In the genomic region with DNA sequence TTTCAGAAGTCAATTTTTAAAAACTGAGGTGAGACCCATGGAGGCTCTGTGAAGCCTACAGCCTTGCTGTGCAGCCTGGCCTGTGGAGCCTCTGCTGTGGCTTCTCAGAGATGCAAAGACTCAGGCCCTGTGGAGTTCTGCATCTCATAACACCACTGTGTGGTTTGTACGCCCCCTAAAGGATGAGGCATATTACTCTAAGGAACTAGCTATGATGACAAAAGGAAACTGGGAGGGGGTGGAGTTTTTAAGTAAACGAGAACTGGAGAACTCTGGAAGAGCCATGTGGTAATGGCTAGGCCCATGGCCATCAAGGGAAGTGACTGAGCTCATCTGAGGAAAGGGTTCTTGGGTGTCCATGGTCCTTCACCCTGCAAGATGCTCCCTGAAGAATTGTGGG, we compare ENCODE assay signal across 21 mouse cellular contexts.
DNase-seq lines count a peak whose midpoint lies in the region; ATAC-seq and TF ChIP-seq lines count a peak whose summit lies in the region.
"Had no signal": no experiment of that assay in that cellular context is flagged by ENCODE, and none has a peak within 500 bp of the region (broad histone marks: within the 10 kb centered on the region; RNA-seq: fewer than 3 reads in every experiment).

No protein-coding gene starts in this region.

- H3K9ac ChIP-seq in forebrain, embryonic 12.5 days = no peak overlapping the region
- H3K9ac ChIP-seq in forebrain, embryonic 16.5 days (replicated peaks; ENCODE audit: low read depth, low read length) = no peak overlapping the region
- H3K9ac ChIP-seq: intestine, embryonic 15.5 days; kidney, embryonic 15.5 days; limb, embryonic 13.5 days; liver, embryonic 14.5 days; midbrain, embryonic 12.5 days; neural tube, embryonic 12.5 days had no signal

- DNase-seq in layer of hippocampus, adult 2 months (ENCODE audit: low spot score in 2 of 2) = no peak
- DNase-seq in layer of hippocampus, postnatal 14 days (ENCODE audit: low spot score in 2 of 2) = no peak
- peak; percentile 24 for DNase-seq in brain, adult 2 months (ENCODE audit: low read depth, low spot score)
- no peak for DNase-seq in gastrocnemius, postnatal 36 days
- no peak for DNase-seq in heart, postnatal 36 days
- DNase-seq in cerebellum, adult 11 months = no peak
- DNase-seq: adrenal gland, adult 8-10 months; cerebellum, adult 11-12 months; cerebellum, postnatal 14 days; heart, adult 18-20 months; kidney, postnatal 4 days; thymus, postnatal 14 days had no signal

- no peak overlapping the region for H3K4me3 ChIP-seq in forebrain, embryonic 12.5 days (replicated peaks)
- no peak overlapping the region for H3K4me3 ChIP-seq in forebrain, embryonic 16.5 days (replicated peaks; ENCODE audit: low read length)
- no peak overlapping the region for H3K4me3 ChIP-seq in layer of hippocampus, adult 2 months
- H3K4me3 ChIP-seq: intestine, embryonic 15.5 days; kidney, embryonic 15.5 days; limb, embryonic 13.5 days; midbrain, embryonic 12.5 days; neural tube, embryonic 12.5 days had no signal

- H3K9me3 ChIP-seq in forebrain, embryonic 12.5 days = no peaks in the 10 kb centered on the region
- H3K9me3 ChIP-seq in forebrain, embryonic 16.5 days (ENCODE audit: control insufficient read depth, low read length) = no peaks in the 10 kb centered on the region
- H3K9me3 ChIP-seq: intestine, embryonic 15.5 days; kidney, embryonic 15.5 days; limb, embryonic 13.5 days; midbrain, embryonic 12.5 days; neural tube, embryonic 12.5 days had no signal

- no peak for ATAC-seq in forebrain, embryonic 12.5 days (ENCODE audit: low FRiP score)
- no peak for ATAC-seq in forebrain, embryonic 16.5 days
- ATAC-seq: intestine, embryonic 15.5 days had no signal

- 35% methylated on average over 2 of the region's 2 CpGs for WGBS in forebrain, embryonic 12.5 days
- WGBS in forebrain, embryonic 16.5 days = 49% methylated on average over 2 of the region's 2 CpGs

- peak overlapping the region; percentile 75 for H3K27ac ChIP-seq in forebrain, embryonic 12.5 days
- no peak overlapping the region for H3K27ac ChIP-seq in forebrain, embryonic 16.5 days (ENCODE audit: low read length)
- no peak overlapping the region for H3K27ac ChIP-seq in layer of hippocampus, adult 2 months
- H3K27ac ChIP-seq: intestine, embryonic 15.5 days; kidney, embryonic 15.5 days; limb, embryonic 13.5 days; liver, embryonic 14.5 days; macrophage; midbrain, embryonic 12.5 days; neural tube, embryonic 12.5 days had no signal

- peak; percentile 22; the same call in 1 of the 2 replicates for TF ChIP-seq CTCF in layer of hippocampus, adult 2 months (conservative IDR thresholded peaks at IDR 0.05)

- H3K36me3 ChIP-seq in forebrain, embryonic 12.5 days (replicated peaks) = no peaks in the 10 kb centered on the region
- no peaks in the 10 kb centered on the region for H3K36me3 ChIP-seq in forebrain, embryonic 16.5 days (ENCODE audit: control insufficient read depth, insufficient read depth)
- H3K36me3 ChIP-seq: intestine, embryonic 15.5 days; kidney, embryonic 15.5 days; limb, embryonic 13.5 days; midbrain, embryonic 12.5 days; neural tube, embryonic 12.5 days had no signal

- H3K27me3 ChIP-seq in forebrain, embryonic 12.5 days = peaks cover 50% of the 10 kb centered on the region
- 0 out of 2 replicates have a peak, but pooled peaks cover 2% of the 10 kb centered on the region for H3K27me3 ChIP-seq in forebrain, embryonic 16.5 days (replicated peaks; ENCODE audit: control insufficient read depth, insufficient read depth, low read length)
- H3K27me3 ChIP-seq: intestine, embryonic 15.5 days; midbrain, embryonic 12.5 days; neural tube, embryonic 12.5 days had no signal

- intact Hi-C loops in gastrocnemius, postnatal 36 days (cut with DNase I) = loop anchor here (10.0 kb wide), 1 partner anchor 343 kb away; no protein-coding TSS in a partner anchor
- intact Hi-C loops in heart, postnatal 36 days (cut with DNase I) = no loop called here

- peaks cover 30% of the 10 kb centered on the region for H3K4me1 ChIP-seq in forebrain, embryonic 12.5 days
- peaks cover 26% of the 10 kb centered on the region for H3K4me1 ChIP-seq in forebrain, embryonic 16.5 days (replicated peaks; ENCODE audit: control insufficient read depth, insufficient read depth, low read length)

- H3K4me2 ChIP-seq in forebrain, embryonic 12.5 days = no peak overlapping the region
- no peak overlapping the region for H3K4me2 ChIP-seq in forebrain, embryonic 16.5 days (ENCODE audit: low read length)
- H3K4me2 ChIP-seq: intestine, embryonic 15.5 days; kidney, embryonic 15.5 days; limb, embryonic 13.5 days; midbrain, embryonic 12.5 days; neural tube, embryonic 12.5 days had no signal
